Mouse (Mus musculus): ENCODE measurements around the gene 4931428L18Rik.

DNA sequence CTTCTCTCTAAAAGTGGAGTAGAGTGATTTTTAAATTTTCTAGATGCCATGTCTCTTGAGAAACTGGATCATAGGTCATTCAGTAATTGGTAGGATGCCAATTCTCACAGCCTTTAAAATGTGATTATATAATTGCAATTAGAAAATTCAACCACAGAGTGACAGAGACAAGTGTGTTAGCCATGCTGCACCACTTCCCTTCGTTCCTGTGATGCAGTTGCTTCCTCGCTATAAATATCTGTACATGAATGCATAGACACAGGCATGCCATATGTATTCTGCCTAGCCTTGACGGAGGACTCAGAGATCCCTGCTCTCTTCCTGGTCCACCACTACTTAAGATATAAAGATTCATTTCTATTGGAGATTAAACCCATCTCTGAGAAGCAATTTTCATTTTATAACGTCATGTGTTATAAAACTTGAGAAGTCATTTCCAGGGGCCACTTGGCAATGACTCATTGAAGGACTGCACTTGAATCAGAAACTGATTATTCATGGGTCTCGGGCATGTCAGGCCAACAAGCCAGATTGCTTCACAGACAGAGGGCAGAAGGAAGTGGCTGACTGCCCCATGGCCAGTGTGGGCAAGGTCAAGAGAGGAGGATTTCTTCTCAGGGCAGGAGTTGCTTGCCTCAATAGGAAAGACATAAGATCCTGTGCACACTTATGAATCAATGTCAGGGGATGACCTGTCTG is 172.4 kb downstream of the 4931428L18Rik start:
- TF ChIP-seq CTCF (IDR thresholded peaks at IDR 0.05; ENCODE audit: control insufficient read depth, insufficient read depth, insufficient read length) (no peak), USF1 (IDR thresholded peaks at IDR 0.05; ENCODE audit: low read depth) (no peak), MYOG (IDR thresholded peaks at IDR 0.05; ENCODE audit: control insufficient read depth, extremely low read depth, insufficient read length) (no peak), MAX (IDR thresholded peaks at IDR 0.05) (no peak), MYOD1 (IDR thresholded peaks at IDR 0.05; ENCODE audit: control insufficient read depth, insufficient read length, low read depth) (no peak)

Measured in C2C12 (cell line).